Mouse (Mus musculus) liver, postnatal 0 days (tissue): ENCODE results near the gene Dpyd.

ENCODE experiments used
- CTCF ChIP-seq: sonication (generic); IDR thresholded peaks from 2 replicates; pipeline ENCODE4 v1.5.1; 2016; ENCODE audit warnings: antibody characterized with exemption, low read depth
- EP300 ChIP-seq: IDR thresholded peaks from 2 replicates; pipeline ENCODE4 v1.6.1; 2016; ENCODE audit warnings: antibody characterized with exemption, low read depth, mild to moderate bottlenecking

- TF ChIP-seq CTCF (no peak), EP300 (no peak)
Observed at GRCm38 (mm10) chr3:119021255-119021654, 459.3 kb downstream of the Dpyd start.
